Mouse (Mus musculus) embryo, embryonic 9.5 days (tissue): Measurements from ENCODE around the gene Cbl.

Source experiments
- DNase-seq: peaks from one replicate; pipeline ENCODE4 v3.0.0-alpha.2; 2017; ENCODE audit errors: extremely low spot score

Cbl gene

DNA sequence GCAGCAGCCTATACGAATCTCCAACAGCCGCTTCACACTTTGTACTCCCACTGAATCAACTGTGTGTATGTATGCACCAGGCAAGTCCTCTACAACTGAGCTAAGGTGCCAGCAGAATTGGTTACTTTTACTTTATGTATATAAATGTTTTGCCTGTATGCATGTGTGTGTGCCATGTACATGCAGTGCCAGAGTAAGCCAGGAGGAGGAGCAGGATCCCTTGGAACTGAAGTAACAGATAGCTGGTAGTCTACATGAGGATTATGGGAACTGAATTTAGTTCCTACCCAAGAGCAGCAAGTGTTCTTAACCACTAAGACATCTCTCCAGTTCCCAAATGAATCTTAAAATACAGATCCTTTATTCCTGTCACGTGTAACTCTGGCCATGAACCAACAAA, 51.6 kb downstream of the Cbl start:
- no peak for DNase-seq

- no peak for DNase-seq
Measured at GRCm38 (mm10) chr9:44181537-44181936, 52.3 kb downstream of the Cbl start.

GRCm38 (mm10) chr9:44178811-44179210, 55.0 kb downstream of the Cbl start:
- no peak for DNase-seq

- peak; percentile 10 for DNase-seq
Measured at GRCm38 (mm10) chr9:44178389-44178788, 55.5 kb downstream of the Cbl start.

DNA sequence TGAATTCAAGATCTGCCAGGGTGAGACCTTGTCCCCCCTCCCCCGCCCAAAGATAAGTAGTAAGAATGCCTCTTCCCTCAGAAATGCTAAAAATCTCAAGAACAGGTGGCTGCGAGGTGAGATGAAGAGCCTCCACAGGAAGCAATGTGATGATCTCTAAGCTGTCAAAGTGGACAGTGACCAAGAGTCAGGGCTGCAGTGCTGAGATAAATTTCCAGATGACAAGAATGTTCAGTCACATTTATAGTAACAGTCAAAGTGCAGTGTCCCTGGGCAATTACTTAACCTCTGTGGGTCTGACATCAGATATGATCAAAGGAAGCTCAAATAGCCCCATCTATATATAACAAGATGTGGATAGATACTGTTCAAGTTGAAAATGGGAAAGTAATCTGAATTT, 56.4 kb downstream of the Cbl start:
- DNase-seq = no peak

DNA sequence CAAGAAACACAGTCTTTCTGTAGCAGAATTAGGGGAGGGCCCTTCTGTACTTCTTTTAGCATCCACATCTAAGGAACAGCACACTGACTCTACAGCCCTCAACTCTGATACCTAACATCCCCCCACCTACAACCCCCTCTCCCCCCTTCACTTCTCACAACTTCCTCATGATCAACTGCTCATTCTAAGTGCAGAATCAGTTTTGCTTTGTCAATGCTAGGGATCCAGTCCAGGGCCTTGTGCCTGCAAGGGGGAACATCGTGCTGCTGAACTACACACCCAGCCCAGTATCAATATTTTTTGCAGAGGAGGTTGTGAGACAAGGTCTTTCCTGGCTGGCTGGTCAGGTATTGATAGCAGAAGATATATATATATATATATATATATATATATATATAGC, 57.9 kb downstream of the Cbl start:
- DNase-seq = no peak

- DNase-seq = no peak
Measured at GRCm38 (mm10) chr9:44175556-44175955, 58.3 kb downstream of the Cbl start.

DNA sequence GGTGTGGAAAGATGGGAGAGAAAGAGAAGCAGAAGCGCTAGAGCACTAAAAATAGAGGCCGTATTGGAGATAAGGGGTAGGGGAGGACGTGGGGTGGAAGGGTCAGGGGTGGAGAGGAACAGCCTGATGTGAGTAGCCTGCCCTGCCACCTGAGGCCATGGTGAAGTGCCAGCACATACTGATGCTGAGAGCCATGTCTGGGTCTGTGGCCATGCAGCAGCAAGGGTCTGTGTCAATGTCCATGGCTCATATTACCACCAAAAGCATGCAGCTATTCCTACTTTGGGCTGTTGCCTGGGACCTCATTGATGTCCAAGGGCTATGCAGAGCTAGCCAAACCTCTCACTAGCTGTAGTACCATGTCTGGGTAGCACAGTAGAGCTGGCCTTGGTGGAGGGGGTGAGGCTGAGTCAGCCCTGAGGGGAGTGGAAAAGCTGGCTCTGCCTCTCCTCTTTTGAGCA, 63.1 kb downstream of the Cbl start:
- DNase-seq = no peak

DNA sequence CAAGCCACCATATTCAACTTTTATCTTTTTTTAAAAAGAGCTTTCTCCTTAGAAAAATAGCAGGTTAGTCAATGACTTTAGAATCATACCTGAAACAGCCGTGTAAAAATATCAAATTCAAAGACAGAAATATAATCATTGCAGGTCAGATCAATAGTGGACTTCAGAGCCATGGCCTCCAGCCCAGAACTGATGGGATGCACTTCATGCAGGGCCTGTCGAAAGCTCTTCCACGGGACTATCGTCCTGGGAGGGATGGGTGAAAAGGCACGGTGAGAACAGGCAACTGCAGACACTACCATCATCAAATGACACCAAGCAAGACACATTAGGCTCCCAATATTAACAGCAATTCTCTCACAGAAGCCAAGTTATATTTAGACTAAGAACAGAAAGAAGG, 64.9 kb downstream of the Cbl start:
- no peak for DNase-seq

GRCm38 (mm10) chr9:44159886-44160285, 74.0 kb downstream of the Cbl start:
- DNase-seq = no peak

DNA sequence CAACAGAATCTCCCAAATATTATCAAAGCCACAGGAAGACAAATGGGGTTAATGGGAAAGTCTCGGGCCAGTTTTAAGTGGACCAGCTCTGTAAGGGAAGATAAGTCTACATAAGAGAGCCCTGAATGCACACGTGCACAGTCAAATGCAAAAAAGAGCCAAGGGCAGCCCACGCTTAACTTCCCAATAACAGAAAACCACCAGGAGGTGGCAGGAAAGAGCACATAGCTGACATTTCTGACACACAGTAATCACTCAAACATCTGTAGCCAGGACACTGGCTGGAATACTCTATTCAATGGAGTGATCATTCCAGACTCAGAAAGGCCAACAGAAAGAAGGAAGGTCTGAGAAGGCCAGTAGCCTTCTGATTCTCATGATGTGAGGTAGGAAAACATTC, 86.6 kb downstream of the Cbl start:
- DNase-seq = no peak

- DNase-seq = no peak
Measured at GRCm38 (mm10) chr9:44144718-44145060, 89.2 kb downstream of the Cbl start.

DNA sequence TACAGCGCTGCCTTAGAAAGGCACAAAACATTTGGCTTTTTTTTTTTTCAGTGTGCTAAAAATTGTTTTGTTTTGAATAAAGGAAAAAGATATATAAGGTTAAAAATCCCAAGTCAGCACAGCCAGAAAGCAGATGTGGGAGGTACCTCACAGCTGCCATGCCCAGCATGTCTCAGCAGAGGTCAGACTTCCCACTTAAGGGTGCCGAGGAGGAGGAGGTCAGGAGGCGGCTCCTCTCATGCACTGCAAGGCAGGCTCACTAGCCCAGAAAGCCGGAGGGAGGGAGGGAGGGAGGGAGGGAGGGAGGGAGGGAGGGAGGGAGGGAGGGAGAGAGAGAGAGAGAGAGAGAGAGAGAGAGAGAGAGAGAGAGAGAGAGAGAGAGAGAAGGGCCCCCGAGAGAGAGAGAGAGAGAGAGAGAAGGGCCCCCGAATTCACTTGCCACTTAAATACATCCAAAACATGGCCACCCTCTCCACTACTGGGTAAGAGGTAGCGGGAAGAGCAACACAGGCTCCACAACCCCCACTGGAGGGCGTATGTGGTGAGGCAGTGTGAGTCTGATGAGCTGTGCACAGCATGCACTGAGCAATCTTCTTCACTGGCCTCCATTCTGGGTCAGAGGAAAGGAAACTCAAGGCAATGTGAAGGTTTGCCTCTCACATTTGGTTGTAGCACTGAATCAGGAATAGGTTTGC, 89.7 kb downstream of the Cbl start:
- no peak for DNase-seq

- DNase-seq = no peak
Measured at GRCm38 (mm10) chr9:44143421-44143820, 90.4 kb downstream of the Cbl start.

DNA sequence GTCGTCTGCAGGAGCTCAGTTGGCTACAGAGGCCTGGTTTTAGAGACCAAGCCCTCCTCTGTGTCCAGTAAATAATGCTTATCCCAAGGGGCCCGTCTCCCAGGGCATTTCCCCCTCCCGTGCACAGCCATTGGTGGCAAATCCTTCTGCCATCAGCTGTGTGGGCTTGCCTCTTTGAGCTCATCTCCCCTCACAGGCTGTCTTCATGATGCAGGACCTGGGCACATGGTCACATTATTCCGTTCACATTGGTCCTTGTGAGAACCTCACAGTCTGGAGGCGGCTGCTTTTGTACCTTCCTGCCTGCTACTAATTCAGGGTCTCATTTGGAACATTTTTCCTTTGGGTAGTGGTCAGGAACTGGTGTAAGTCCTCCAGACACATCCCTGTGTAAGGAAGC, 91.9 kb downstream of the Cbl start:
- no peak for DNase-seq

GRCm38 (mm10) chr9:44137846-44138245, 96.0 kb downstream of the Cbl start:
- no peak for DNase-seq

GRCm38 (mm10) chr9:44135731-44136411, 98.0 kb downstream of the Cbl start:
- no peak for DNase-seq

- no peak for DNase-seq
Measured at GRCm38 (mm10) chr9:44134851-44135730, 98.8 kb downstream of the Cbl start.

DNA sequence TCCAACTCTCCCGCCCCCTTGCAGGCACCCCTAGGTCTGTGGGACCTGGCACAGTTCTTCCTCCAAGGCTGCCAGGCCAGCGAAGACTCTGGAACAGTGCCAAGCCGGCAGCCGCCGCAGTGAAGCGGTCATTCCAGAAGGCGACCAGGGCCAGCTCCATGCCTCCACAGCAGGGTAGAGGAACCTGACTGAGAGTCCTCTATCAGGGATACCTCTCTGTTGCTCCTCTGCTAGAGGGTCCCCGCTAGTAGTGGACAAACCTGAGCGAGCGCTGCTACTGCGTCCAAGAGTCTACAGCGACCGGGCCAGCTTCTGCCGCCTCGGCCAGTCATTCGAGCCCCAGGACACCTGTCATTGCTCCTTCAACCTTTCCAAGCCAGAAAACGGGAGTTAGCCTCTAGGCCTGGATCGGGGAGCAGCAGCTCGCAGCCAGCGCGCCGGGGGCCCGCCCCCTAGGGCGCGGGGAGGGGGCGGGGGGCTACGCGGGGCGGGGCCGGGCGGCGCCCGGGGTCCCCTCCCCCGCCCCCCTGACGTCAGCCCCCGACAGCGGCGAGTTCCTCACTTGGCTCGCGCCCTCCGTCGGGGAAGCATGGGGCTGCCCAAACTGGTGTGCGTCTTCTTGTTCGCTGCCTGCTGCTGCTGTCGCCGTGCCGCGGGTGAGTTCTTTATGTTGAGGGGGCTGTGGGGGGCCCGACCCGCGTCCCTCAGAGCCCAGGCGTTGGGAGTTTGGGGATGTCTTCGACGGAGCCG, 99.6 kb downstream of the Cbl start, which contains the start of gene Mcam:
Mcam (plus strand) TSS at position 369 of the 750 bp plus-strand sequence.
- DNase-seq = peak; percentile 69

DNA sequence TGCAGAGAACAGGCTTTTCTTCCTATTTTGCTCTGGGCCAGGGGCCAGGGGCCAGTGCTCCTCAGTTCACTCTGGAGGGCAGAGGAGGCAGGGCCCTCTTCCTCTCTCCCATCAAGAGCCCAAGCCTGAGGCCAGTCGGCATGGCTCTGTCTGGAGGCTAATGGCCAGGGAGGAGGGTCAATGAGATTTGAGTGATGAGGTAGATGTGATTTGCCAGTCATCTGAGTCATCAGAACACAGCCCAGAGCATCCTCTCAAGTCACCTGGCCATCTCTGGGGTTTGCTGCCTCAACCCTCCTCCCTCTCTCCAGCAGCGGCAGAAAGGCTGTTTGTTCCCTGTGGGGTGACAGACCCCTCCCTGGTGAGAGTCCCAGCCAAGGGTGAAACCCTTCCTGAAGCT, 100.6 kb downstream of the Cbl start:
- DNase-seq = no peak

- no peak for DNase-seq
Measured at GRCm38 (mm10) chr9:44132200-44132599, 101.6 kb downstream of the Cbl start.

DNA sequence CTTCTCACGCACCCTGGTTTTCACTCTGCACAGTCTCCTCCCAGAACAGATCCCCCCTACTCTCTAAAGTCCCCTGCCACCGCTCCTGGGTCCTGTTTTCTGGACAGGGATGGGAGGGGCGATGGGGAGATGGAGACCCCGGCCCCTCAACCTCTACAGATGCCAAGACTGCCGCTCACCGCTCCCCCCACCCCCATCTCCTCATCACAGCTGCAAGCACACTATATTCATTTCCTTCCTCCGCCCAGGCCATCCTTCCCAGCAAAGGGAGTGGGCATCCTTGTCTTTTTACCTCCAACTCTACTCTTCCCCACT, 102.6 kb downstream of the Cbl start:
- DNase-seq = no peak
